Mouse (Mus musculus): ENCODE data around the gene Alg11.

DNA sequence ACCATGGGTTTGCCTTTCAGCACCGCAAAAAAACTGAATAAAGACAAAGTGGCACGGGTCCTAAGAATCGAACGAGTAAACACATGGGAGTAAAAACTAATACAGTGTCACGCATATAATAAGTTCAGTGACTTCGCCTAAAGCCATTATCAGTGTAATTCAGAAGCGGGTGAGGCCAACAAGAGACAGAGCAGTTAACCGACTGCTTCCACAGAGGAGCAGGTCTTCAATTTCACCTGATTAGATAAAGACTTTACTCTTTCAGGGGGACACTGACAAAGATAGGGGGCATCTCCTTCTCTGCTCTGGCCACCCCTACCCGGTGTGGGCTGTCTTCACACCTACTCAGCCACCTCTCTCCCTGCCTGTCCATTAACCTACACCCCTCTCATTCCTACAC is 2.2 kb upstream of the Alg11 start:
- TF ChIP-seq HCFC1 (IDR thresholded peaks at IDR 0.05; ENCODE audit: borderline replicate concordance, insufficient read depth, low read length) (no peak), ZC3H11A (IDR thresholded peaks at IDR 0.05; ENCODE audit: borderline replicate concordance, low read depth, low read length) (no peak)

All from ES-E14 (cell line).